Mouse (Mus musculus) c-Kit-negative CD71-positive TER-119-positive erythroid progenitor cells, embryonic 14.5 days (primary cell): ENCODE results near the gene Cltb.
"Not testable (repeated sequence)": the region's sequence is repeated elsewhere in the genome, so short reads cannot be mapped to it uniquely, and the experiment has no call there.

Source experiments
- DNase-seq: peaks from one replicate; pipeline ENCODE4 v3.0.0-alpha.2; 2013; ENCODE audit warnings: low read depth, low spot score

Cltb gene

DNA sequence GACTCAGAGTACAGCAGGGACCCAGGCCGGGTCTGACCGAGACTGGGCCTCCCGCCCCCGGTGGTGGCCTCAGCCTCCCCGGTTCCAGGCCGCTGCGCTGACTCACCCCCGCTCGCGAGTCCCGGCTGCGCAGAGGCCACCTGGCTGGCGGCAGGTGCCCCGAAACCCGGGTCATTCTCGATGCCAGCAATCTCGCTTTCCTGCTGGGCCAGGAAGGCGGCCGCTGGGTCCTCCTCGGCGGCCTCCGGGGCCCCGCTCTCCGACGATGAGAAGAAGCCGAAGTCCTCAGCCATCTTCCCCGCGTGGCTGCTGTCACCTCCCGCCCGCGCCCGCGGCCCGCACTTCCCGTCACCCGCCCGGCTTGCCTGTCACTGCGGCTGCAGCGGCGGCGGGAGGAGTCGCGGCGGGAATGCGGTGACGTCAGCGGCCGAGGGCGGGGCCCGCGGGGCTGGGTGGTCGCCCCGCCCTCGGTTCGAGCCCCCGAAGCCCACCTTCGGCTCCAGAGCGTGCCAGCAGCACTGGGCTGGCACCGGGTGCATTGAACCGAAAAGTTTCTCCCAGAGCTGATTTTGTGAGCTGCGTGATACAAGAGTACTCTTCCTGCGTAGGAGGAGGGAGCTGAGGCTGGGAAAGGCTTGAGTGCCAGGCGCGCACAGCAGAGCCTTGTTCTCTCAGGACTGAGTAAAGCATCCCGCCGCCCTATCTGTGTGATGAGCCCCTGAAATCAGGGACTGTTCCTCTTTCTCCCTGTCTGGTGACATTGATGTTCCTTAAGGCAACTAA lies at the start of gene Cltb:
Cltb (minus strand) TSS at position 373 of the 783 bp plus-strand sequence.
- peak; percentile 66 for DNase-seq

DNA sequence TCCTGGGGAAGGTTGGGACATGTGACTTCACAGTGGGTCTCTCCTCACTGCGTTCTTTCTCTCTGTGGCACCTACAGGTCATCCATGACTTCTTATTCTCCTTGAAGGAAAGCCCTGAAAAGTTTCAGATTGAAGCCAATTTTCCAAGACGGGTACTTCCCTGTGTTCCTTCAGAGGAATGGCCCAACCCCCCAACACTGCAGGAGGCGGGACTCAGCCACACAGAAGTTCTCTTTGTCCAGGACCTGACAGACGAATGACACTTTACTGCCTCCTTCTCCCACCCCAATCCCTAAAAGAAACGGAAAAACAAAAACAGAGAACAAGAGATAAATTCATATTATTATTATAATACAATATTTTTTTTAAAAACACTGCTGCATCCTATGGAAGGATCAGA lies 49.7 kb upstream of the Cltb start:
- DNase-seq, result no peak

DNA sequence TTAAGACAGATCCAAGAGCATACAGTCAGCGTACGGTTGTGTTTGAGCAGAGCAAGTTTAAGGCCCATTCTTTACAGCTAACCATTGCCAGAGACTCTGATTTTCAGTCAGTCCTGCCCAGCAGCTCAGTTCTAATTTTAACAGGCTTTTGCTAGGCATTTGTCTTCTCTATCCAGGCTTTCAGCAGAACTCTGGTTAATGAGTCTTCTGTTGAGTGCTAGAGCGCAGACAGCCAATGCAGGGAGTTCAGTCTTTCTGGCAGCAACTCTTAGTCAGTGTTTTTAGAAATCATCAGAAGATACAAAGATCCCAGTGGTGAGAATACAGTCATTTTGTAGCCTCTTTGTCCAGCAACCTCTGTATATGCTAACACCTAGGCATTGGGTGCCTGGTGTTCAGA lies 39.3 kb upstream of the Cltb start:
- no peak for DNase-seq

DNA sequence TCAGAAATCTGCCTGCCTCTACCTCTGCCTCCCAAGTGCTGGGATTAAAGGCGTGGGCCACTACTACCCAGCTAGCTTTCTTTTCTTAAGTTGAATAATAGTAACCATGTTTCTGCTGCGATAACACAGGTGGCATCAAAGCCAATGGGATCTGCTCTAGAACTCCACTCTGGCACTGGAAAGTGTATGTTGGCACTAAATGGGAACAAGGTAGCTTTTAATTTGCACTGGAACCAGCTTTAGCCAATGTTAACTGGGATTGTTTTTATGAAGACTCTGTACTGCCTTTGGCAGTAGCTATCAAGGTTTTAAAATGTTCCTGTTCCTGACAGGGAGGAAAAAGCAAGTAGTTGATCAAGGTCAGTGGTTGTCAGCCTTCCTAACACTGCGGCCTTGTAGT lies 23.9 kb upstream of the Cltb start:
- DNase-seq, result no peak

DNA sequence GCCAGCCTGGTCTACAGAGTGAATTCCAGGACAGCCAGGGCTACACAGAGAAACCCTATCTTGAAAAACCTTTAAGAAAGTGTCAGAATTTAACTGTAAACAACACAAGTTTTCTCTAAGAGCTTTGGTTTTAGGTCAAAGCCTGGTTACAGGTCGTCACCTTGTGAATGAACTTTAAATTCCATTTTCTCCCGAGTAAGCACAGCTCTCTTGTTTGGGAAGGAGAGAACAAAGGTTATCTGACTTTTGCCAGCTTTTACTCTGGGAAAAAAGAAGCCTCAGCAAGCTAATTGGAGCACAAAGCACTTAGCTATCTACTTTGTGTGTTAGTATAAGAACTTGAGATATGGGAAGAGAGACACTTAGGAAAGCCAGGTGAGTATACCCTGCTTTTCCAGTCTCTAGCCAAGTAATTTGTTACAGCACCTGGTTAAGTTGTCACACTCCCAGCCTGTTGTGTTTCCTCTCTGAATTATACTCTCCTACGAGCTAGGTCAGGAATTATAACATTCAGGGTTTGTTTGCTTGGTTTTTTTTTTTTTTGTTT lies 21.7 kb upstream of the Cltb start:
- DNase-seq, result no peak

DNA sequence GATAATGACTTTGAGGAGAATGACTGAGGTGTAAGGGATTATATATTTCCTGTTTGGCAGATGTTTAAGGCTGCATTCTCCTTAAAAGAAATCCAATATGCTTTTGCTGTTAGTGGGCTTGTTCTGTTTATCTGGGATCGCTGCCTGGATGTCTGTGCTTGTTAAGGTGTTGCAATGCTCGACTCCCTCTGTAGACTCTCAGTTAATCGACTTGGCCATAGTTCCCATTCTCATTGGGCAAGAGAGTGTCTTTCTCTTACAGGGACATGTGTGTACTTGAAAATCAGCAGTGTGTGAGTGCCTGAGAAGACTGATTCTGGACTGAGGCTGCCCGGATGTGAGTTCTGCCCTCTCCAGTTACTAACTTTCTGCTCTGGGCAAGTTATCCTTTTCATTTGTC lies 18.0 kb upstream of the Cltb start:
- DNase-seq, result no peak

DNA sequence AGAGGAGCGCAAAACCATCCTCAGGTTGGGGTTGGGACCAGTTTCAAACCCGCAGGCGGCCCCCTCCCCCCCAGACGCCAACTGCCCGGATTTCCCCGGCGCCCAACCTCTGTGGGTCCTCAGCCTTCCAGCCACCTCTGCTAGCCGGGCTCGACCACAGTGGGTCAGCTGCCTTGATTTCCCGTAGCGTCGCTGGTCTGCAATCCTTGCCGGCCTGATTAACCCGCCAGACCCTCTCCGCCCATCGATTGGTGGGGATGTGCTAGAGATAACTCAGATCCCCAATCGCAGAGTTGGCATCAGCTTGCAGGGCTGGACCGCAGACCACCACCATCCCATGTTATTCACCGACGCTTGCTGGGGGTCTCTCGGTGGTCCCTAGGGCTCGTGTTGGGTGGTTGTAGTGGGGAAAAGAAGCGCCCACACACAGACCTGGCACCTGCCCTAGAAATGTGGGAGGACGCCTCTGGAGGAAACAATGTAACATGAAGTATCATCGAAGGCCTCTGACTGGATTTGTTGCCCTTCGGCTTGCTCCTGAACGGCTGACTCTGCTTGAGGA lies 10.9 kb upstream of the Cltb start:
- no peak for DNase-seq

DNA sequence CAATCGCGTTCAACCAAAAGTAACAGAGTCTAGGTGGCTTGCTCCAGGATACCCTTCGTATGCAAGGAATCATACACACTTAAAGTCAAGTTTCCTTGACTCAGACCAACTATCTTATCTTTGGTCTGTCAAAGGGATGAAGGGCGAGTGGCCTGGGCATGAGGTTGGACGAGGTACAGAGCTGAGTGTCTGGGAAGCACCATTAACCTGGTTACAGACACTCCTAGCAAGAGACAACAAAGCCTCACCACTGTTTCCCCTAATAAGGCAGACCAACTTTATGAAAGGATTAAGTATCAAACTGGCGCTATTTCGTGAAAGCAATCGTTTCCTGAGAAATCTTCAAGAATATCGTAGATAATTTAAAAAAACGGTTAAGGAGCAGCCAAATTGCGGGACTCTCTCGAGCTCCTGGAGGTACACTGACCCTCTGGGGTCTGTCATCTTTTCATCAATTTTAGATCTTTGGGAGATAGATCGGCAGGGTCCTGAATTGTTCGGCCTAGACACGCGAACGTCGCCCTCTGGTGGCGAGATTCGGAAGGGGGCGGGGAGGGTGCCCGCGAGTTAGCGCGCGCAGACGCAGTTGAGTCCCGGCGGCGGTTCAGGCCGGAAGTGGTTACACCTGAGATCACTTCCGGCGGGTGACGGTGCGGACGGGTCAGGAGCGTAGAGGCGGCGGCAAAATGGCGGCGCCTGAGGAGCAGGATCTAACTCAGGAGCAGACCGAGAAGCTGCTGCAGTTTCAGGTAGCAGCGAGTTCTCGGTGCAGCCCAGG lies 10.2 kb upstream of the Cltb start, which contains the start of gene Faf2:
Faf2 (plus strand) TSS at position 630 of the 778 bp plus-strand sequence.
- DNase-seq, result peak; percentile 91

DNA sequence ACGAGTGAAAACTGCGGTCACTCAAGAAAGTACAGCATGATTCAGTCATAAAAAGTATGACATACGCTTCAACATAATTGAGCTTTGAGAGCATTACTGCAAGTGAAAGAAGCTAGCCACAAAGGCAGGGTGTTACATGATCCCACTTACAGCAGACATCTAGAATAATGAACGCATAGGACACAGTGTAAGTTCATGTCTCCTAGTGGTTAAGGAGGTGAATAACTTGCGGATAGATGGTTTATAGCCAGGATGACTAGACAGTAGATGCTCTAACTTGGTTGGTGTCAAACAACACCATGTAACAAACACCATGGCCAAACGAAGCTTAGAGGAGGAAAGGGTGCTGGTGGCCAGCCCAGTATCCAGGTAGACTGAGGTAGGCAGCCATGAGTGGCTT lies 5.9 kb upstream of the Cltb start:
- DNase-seq, result no peak

DNA sequence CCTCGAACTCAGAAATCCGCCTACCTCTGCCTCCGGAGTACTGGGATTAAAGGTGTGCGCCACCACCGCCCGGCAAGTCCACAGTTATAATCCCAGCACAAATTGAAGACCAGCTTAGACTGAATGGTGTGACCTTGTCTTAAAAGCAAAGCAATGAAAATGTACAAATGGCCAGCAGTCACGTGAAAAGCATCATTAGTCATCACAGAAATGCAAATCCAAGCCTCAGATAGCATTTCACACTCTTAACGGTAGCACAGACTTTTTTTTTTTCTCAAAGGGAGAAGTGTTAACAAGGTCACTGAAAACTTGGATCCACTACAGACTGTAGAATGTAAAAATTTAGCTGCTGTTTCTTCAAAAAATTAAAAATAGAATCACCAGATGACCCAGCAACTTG lies 5.2 kb upstream of the Cltb start:
- DNase-seq, result no peak

DNA sequence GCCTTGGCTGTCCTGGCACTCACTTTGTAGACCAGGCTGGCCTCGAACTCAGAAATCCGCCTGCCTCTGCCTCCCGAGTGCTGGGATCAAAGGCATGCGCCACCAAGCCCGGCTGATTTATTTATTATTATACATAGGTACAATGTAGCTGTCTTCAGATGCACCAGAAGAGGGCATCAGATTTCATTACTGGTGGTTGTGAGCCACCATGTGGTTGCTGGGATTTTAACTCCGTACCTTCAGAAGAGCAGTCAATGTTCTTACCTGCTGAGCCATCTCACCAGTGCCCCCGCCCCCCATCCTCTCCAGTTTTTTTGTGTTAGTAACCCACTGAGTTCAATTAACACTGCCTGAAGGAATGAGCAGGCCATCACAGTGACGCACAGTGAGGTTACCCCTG lies 2.0 kb upstream of the Cltb start:
- not testable (repeated sequence) for DNase-seq

DNA sequence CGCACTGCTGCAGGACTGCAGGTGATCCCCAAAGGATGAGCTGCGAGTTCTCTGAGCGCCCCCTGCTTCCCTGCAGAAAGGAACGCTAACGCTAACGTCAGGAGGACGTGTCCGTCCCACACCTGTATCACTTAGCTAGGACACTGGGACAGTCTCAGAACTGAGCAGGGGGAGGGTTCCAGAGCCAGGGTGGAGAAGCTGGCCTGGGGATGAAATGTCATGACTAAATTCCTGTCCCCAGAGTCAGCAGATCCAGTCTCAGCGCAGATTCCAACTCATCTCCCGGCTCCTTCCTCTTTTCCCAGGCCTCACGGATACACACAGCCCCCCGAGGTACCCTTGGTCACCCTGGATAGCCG lies 552 bp downstream of the Cltb start:
- DNase-seq, result no peak

DNA sequence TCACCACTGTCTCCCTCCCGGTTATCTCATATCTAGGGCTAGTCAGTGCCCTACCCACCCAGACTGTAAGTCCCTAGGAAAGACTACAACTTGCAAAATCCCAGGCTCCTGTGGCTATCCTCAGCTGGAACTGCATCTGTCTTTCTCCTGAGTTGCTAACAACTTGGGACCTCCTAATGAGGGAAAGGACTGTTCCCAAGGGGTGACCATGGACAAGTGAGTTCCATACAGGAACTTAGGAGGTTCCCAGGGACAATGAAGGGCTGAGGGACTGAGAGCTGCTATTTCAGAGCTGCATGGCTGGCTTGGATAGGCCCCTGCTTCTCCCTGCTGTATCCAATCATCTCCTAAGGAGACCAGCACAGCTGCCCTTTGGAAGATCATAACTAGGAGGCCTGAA lies 1.8 kb downstream of the Cltb start:
- no peak for DNase-seq

DNA sequence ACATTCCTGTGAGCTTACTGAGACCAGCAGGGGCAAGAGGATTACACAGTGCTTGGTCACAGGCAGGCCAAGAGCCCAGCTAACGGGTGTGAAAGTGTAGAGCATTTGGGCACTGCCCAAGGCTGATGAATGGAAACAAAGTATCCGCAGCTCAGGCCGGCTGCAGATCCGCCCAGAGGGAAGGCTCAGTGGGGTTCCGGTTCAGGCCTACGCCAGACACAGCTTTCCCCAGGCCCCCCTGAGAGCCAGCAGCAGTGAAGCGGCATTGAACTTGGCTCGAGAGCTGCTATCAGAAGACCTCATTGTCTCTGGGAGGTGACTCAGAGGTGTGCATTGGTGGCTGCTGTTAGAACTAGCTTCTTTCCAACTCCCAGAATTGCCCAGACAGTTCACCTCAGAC lies 2.5 kb downstream of the Cltb start:
- DNase-seq, result no peak

DNA sequence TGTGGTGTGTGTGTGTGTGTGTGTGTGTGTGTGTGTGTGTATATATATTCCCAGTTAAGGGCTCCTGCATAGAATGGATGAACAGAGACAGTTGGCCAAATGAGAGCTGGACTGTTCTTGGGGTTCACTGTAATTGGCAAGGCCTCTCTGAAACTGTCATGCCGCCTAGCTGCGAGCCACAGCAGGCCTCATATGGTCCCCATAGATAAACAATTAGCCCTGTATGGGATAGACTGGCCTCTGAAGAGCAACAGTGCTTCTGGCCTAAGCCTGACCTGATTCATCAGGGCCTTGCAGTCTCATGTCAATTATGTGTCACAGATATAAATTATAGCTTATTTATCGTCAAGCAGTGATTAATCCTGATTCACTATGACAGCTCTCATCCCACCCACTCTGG lies 3.1 kb downstream of the Cltb start:
- DNase-seq, result no peak

DNA sequence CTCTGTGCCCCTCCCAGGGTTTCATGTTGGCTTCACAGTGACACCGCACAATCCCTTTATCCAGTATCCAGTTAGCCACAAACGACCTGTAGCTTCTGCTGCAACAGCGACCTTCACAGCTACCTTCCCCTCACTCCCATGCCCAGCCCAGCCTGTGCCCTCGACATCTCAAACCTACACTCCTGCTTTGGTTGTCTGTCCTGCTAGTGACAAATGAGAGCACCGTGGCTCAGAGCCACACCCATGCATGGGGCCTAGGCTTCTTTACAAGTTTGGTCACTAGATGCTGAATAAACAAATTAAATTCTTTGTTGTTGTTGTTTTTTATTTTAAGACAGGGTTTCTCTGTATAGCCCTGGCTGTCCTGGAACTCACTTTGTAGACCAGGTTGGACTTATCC lies 3.9 kb downstream of the Cltb start:
- no peak for DNase-seq

DNA sequence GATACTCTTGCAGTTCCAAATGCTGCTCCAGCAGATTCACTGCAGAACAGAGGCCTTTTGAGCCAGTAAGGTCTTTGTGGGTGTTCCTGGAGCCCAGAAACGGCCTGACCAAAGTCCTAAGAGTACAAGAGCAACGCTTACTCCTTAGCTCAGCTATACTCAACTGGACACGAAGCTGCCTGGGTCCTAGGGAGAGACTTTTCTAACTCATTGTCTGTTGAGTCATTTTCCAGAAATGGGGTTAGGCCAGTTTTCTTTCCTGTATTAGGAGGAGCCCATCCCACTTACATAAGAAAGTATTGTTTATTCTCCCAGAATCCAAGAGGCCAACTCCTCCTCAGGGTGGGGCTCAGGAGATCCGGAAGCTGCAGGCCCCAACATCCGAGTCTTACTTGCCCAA lies 5.7 kb downstream of the Cltb start:
- DNase-seq, result no peak

DNA sequence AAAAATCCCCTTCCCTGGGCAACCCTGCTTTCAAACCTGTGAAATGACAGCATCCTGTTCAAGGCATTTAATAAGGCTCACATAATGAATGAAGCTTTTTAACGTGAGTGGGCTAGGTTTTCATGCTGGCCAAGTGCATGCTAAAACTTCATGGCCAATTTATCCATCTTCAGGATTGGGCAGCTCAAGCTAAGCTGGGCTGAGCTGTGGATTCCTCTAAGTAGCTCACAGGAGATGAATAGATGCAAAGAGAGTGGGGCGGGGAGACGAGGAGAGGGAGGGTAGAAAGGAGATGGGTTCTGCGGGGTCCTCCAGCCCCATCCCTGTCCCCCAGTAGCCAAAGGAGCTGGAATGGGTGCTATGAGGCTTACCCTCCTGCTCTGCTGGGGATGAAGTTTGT lies 6.9 kb downstream of the Cltb start:
- no peak for DNase-seq

DNA sequence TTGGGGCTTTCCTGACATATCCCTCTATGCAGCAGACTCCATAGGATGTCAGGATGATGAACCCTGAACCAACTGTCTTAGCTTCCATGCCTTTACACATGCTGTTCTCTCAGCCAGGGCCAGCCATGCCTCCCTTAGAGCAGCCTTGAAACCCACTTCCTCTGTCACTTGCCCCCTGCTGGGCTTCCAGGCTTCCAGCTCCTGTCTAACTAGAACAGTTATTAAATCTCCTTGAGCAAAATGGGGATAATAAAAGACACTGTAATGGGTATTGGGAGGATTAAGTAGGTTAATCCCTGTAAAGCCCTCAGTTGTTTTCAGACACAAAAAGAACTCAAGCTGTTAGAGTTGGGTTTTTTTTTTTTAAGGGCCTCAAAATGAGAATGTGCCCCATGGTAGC lies 7.6 kb downstream of the Cltb start:
- no peak for DNase-seq

DNA sequence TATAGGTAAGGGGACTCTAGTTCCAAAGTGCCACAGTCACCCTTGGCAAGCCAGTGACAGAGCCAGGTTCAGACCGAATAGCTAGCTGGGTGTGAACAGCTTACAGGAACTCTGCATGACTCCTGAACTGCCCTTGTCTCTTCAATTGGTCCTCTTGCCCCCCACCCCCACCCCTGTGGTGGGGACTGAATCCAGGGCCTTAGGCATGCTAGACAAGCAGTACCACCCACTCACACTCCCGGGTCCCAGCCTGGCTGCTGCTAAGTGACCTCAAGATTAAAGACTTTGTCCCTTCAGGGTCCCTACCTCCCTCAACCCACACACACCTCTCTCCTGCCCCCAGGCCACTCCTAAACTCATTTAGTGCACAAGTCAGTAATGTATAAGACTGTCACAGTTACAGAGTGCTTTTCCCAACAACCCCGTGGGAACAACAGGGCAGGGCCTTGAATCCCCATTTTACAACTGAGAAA lies 8.5 kb downstream of the Cltb start:
- DNase-seq, result no peak

DNA sequence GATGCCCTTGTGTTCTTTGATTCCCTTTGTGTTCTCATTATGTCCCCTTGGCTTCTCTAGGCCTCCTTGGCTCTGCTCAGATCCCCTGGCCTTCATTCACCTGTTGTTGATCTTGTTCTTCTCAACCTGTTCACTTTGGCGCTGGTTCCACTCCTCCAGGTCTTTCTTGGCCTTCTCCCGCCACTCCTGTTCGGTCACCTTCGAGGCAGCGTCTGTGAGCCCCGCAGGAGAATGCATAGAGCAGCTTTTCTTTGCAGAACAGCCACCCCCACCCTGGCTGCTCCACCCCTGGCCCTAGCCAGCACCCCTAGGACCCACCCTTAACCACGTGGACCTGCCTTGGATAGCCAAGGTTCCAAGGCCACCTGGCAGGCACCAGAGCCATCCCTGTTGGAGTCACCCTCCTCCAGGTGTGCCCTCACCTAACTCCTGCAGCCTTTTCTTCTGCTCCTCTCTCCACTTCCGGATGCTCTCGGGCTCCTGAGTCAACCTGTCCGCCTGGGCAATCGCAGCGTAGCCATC lies 12.5 kb downstream of the Cltb start:
- no peak for DNase-seq

DNA sequence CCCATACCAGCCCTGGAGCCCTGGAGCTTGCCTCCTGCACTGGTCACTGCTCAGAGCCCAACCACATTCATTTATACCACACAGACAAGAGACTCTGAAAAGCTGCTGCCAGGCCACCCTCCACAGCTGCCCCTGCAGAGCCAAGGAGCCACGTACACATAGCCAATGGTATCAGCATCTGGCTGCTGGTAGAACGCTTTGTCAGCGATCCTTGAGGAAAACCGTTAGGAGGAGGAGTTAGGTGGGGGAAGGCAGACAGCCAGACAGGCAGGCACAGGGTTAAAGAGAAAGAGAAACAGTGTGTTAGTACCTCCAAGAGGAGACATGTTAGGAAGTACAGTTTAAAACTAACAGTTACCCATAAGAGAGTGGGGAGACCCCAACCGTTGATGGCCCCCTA lies 14.3 kb downstream of the Cltb start:
- DNase-seq, result no peak
